Mouse (Mus musculus) retina, postnatal 7 days (tissue): ENCODE data around the gene A430078G23Rik.

Experiments
- DNase-seq: peaks from one replicate; pipeline ENCODE4 v3.0.0-alpha.2; 2012; ENCODE audit warnings: low read depth, low spot score

A430078G23Rik gene

DNA sequence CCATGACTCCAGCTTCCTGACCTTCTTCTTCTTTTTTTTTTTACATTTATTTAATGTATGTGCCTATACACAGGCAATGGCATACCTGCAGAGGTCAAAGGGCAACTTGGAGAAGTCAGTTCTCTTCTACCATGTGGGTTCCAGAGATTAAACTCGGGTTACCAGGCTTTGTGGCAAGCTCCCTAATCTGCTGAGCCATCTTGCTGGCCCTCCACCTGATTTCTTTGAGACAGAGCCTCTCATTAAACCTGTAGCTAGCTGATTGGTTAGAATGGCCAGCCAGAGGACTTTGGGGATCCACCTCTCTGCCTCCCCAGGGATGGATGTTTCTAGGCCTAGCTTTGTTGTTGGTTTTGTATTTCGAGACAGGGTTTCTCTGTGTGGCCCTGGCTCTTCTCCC, 57.9 kb downstream of the A430078G23Rik start:
- DNase-seq: no peak

DNA sequence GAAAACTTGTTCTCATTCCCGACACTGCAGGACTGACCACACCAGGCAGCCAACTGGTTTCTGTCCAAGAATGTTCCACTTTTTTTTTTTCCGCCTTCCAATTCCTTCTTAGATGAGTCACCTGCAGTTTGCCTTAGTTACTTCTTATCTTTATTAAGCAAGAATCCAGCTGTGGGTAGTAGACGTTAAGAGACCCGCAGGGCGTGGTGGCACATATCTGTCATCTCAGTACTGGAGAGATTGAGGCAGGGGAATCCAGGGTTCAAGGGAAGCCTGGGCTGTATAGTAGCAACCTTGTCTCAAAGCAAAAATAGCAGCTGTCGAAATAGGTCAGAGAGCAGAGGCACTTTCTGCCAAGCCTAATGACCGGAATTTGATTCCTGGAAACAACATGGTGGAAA, 58.7 kb downstream of the A430078G23Rik start:
- DNase-seq: no peak

DNA sequence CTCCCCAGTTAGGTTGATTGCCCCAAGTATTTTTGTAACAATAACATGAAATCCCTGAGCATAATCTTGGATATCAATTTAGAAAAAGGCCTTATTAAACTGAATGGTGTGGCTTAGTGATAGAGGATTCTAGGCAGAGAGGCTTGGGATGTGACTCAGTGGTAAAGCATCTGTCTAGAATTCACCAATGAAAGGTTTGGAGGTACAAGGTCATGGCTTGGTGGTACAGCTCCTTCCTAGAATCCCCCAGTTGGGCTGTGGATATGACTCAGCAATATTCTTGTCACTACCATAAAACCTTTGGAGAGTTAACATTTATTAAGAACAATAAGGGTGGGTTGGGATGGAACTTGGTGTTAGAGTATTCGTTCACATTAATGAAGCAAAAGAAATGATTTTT, 59.6 kb downstream of the A430078G23Rik start:
- no peak for DNase-seq

DNA sequence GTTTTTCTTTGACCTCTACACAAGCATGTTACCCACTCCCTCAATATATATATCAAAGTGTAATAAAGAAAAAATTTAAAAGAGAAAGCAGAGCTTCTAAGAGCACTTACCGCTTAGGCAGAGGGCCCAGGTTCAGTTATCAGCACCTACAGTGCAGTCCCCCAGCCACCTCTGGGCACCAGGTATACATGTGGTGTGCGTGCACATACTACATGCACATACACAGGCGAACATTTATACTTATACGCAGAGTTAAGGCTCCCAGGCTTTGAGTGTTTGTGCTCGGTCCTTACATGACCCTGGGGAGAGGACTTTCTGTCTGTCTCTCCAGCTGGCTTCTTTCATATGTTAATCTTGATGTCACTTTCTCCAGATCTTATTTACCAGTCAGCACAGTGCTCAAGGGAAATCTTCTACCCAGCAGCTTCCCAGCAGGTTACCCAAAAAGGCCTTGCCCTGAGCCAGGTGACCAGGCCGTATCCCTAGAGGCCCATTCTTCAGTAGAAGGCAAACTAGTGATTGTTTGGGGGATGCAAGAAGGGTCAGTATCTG, 61.5 kb downstream of the A430078G23Rik start:
- no peak for DNase-seq

DNA sequence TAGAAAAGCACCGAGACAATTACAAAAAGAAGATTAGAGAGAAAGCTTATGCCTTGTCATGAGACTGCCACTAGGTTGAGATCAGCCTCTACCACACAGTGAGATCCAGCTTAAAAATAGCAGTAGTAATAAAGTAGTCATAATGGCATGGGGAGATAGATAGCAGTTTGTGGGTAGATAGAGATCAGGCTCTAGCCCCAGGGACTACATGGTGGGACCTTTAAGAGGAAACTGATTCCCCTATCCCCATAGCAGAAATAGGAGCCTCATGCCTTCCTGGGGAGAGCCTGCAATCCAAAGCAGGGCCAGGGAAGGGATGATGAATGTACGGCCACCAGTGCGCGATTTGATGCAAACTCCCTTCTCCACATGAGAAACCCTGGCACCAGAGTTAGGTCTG, 62.0 kb downstream of the A430078G23Rik start:
- no peak for DNase-seq

DNA sequence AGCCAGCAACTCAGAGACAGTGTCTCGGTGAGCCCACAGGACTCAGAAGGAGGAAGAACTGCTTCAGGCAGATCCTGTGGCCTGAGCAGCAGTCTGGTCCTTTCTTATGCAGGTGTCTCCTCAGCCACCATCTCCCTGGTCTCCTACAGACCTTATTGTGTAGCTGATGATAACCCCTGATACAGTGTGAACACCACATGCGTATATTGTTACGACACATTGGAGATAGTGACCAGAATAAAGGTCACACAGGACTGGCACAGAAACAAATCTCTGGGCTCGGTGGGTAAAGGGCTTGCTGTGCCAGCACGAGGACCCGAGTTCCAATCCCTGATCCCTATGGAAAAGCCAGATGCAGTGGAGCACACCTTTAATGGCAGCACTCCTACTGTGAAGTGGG, 62.4 kb downstream of the A430078G23Rik start:
- no peak for DNase-seq

DNA sequence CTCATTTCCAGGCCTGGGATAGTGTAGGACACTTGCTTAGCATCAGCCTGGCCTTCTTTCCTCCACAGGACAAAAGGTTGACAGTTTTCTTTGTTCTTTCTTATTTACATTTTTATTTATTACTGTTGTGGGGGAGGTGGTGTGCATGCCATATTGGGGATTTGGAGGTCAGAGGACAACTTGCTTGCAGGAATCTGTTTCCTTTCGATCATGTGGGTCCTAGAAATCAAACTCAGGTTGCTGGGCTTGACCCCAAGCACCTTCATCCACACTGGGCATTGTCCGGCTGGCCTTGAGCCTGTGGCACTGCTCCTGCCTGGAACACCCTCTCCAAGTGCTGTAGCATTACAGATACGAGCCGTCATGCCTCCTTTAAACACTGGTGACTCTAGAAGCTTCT, 63.6 kb downstream of the A430078G23Rik start:
- DNase-seq: no peak

DNA sequence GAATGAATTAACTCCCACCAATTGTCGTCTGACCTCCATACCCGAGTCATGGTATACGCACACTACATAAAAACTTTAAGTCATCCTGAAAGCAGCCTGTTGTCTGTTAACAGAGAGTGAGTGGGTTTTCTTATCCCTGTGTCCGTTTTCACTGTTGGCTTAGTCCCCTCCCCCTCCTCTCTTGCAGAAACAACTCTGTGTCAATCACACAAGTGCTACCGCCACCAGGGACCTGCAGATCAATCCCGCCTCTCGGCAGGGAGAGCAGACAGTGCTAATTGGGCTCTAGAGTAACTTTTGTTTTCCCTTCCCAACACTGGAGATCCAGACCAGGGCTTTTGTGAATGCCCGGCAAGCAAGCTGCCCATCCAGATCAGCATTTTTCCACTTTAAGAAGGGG, 64.2 kb downstream of the A430078G23Rik start:
- no peak for DNase-seq

DNA sequence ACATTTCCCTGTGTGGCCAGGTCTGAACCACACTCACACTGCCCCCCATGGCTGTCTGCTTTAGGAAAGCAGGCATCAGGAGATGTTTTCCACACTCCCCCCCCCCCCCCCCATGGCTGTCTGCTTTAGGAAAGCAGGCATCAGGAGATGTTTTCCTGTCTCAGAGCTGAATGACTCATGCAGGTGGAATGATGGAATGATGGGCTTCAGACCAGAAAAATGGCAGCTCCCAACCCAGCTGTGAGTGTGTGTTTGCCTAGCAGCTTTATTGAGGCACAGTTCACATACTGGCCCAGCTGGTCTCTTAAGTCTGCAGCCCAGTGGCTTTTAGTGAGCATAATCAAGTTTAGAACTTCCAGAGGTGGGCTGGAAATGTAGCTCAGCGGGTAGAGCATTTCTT, 64.9 kb downstream of the A430078G23Rik start:
- no peak for DNase-seq

DNA sequence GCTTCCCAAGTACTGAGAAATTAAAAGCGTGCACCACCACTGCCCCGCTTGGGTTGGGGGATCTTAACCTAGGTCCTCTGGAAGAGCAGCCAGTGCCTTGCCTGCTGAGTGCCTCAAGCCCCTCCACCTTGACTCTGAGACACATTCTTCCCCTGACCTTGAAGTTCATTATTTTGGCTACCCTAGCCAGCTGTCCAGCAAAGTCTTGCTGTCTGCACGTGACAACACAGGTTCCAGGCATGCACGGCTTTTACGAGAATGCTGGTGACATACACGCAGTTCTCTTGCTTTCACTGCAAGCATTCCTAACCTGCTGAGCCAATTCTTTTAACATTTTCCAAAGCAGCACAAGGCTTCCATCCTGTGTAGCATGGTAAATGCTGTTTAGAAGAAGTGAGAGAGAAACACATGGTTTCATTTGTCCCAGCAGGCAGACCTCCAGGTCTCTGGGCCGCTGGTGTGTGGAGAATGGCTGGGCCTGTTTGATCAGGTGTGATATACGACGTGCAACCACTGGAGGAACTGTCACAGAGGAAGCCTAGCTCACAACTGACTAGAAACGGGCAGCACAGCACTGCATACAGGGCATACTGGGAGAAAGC, 67.0 kb downstream of the A430078G23Rik start:
- DNase-seq: no peak

DNA sequence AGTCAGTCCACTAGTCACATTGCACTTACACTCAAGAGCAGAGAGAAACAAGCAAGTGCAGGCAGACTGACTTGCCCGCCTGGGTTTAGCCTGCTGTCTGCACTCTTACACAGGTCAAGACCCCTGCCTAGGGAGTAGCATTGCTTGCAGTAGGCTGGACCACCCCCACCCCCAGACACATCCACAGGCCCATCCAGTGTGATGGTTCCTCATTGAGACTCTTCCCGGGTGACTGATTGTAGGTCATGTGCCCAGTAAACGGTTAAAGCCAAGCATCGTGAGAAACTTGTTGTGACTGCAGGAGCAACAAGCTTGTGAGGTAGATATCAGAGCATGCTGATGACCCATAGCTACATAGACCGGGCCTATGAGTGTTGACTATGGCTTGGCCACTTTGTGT, 68.3 kb downstream of the A430078G23Rik start:
- no peak for DNase-seq

DNA sequence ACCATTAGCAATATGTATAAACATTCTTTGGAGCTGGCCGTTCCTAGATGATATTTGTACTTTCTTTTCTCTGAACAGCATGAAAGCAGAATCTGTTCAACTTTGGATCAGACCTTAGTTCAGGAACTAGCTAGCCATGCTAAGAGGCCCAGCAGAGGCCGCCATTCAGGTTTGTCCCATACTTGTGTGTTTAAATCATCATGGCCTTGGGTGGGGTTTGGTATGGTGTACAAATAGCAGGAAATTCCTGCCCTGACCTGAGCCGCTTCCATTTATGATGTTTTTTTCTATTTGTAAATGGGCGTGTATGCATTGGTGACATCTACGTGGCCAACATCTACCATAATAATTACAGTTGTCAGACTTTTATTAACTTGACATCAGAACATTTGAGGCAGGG, 72.0 kb downstream of the A430078G23Rik start:
- DNase-seq: no peak

DNA sequence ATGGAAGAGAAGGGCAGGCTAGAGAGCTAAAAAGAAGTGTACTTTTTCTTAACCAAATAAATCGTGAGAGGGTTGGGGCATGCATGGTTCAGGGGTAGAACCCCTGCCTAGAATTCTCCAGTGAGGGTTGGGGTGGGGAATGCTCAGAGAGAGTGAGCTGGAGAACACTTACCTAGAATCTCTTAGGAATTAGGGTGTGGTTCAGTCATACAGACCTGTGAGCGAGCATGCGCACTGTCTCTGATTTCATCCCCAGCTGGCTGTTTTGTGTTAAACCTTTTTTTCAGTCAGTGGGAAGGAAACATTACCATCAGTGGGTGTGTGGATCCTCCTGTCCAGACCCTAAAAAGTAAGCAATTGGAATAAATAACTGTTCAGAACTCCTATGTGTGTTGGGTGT, 73.0 kb downstream of the A430078G23Rik start:
- no peak for DNase-seq

DNA sequence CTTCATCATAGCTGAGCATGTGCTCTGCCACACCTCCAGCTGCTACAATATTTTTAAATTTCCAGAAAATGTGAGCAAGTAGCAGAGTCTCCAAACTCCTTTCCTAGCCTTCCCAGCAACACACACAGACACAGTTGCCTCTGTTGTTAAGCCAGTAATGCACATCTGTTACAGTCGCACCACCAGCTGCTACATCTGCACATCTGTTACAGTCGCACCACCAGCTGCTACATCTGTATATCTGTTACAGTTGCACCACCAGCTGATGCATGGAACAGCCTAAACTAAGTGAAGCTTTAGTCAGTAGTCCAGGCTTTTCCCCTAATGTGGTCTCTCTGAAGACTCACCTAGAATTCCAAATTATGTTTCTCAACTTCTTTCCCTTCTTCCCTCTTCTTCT, 75.2 kb downstream of the A430078G23Rik start:
- no peak for DNase-seq

DNA sequence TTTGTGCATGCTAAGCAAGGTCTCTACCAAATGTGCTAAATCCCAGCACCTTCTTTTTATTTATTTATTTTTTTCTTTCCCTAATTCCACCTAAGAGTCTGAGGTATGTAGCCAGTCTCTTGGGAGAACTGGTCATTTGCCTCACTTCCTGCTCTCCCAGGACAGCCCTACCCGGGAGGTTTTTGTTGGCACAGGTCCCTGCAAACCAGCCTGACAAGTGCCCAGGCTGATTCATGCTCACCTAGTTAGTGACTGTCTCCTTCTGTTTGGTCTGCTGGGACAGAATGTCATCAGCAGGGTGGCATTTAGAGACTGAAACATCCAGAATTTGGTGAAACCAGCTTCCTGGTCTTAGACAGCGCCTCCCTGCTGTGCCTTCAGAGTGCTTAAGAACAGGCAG, 76.8 kb downstream of the A430078G23Rik start:
- no peak for DNase-seq

DNA sequence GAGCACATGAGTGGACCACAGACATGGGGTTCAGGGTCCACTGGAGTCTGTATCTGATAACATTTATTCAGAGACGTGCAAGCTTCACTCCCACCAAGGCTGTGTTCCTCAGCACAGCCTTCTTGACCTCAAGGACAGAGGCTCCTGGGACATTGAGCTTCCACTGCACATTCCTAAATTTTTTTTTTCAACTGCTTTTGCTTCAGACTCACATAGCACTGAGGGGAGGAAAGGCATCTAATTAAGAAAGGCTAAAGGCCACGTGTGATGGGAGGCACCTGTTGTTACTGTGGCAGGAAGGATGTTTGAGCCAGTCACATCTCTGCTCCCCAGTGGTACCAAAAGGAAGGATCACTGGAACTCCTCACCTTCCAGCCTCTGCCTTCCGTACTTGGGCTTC, 77.9 kb downstream of the A430078G23Rik start:
- no peak for DNase-seq

DNA sequence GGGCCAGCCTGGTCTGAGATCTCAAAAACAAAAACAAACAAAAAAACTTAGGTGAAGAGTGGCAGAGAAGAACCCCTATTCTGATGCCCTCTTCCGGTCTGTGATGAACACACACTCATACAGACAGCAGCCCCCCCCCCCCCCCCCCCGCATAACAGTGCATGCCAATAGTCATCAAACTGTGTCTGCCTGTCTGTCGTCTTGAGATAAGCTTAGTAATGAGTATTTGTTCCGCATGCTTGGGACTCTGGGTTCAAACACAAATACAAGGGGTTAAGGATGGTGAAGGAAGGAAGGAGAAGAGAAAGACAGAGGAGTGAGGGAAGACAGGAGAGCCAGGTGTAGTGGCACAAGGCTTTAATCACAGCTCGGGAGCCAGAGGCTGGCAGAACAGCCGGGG, 83.3 kb downstream of the A430078G23Rik start:
- DNase-seq: no peak

DNA sequence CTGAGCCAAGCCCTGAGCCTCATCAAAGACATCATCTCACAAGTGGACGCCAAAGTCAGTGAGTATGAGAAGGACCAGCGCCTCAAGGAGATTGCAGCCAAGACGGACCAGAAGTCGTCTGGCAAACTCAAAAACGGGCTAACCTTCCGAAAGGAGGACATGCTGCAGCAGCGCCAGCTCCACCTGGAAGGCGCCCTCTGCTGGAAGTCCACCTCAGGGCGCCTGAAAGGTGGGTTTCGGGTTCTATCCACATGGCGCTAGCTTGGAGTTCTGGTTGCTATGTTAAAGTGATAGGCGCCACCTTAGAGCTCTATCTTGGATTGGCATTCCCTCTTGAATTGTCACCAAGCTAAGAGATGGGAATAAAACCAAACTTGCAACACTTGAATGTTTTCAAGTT, 86.3 kb downstream of the A430078G23Rik start:
- no peak for DNase-seq
